Mouse (Mus musculus) liver, adult 2 months (tissue): ENCODE results near the gene Dync2li1. TPM values are rescaled to one million over a fixed set of nuclear protein-coding genes. Genes with fewer than 3 reads are reported as not detected.

Experiments
- DNase-seq: peaks from one replicate; pipeline ENCODE4 v3.0.0-alpha.2; 2011; ENCODE audit warnings: low read depth, low spot score; ENCODE audit errors: extremely low read depth
- H3K27ac ChIP-seq: fragments of 200-500 bp; replicated peaks from 2 replicates; pipeline ENCODE4 v1.5.1; 2012; ENCODE audit warnings: low read depth, mild to moderate bottlenecking, control low read depth, inconsistent platforms, low read length; ENCODE audit not compliant: insufficient read depth
- H3K27me3 ChIP-seq: fragments of 200-500 bp; 2 replicates; pipeline ENCODE4 v1.6.1; 2012; ENCODE audit warnings: mild to moderate bottlenecking, moderate library complexity, low read length, inconsistent platforms; ENCODE audit not compliant: control insufficient read depth, insufficient read depth
- H3K36me3 ChIP-seq: fragments of 200-500 bp; 2 replicates; pipeline ENCODE4 v1.6.1; 2012; ENCODE audit warnings: low read length, inconsistent platforms; ENCODE audit not compliant: control insufficient read depth, insufficient read depth
- H3K4me1 ChIP-seq: fragments of 200-500 bp; 2 replicates; pipeline ENCODE4 v1.6.1; 2011; ENCODE audit warnings: low read length; ENCODE audit not compliant: control insufficient read depth, insufficient read depth
- H3K4me3 ChIP-seq: fragments of 200-500 bp; 2 replicates; pipeline ENCODE4 v1.5.1; 2011; ENCODE audit warnings: low read depth, mild to moderate bottlenecking, control low read depth, low read length, moderate library complexity; ENCODE audit not compliant: insufficient read depth
- H3K79me2 ChIP-seq: fragments of 200-500 bp; 2 replicates; pipeline ENCODE4 v1.6.1; 2012; ENCODE audit warnings: inconsistent platforms, mild to moderate bottlenecking, low read length, moderate library complexity; ENCODE audit not compliant: control insufficient read depth, insufficient read depth
- H3K9ac ChIP-seq: fragments of 200-500 bp; 2 replicates; pipeline ENCODE4 v1.6.1; 2012; ENCODE audit warnings: low read depth, mild to moderate bottlenecking, control low read depth, inconsistent platforms, low read length
- CTCF ChIP-seq: fragments of 200-500 bp; IDR thresholded peaks from 2 replicates; pipeline ENCODE4 v1.5.1; 2011; ENCODE audit warnings: low read depth, low read length, control low read depth
- POLR2A ChIP-seq: fragments of 200-500 bp; IDR thresholded peaks from 2 replicates; pipeline ENCODE4 v1.6.1; 2011; ENCODE audit warnings: low read length, control low read depth; ENCODE audit not compliant: insufficient read depth; ENCODE audit errors: extremely low read depth
- WGBS: fragments of 180-500 bp; shearing (Covaris S2); methylation state at CpG from one replicate; pipeline ENCODE4 v1.1.7; 2018; 5-methylcytosine and 5-hydroxymethylcytosine counted together
- polyA plus RNA-seq: library from polyadenylated mRNA; depleted of rRNA; stranded (reverse); fragments of >200 nt; gene quantifications from 2 replicates; pipeline ENCODE4 v1.2.3, GENCODE M21; 2012; rRNA removed
- total RNA-seq: library from RNA; depleted of rRNA; stranded (reverse); fragments of >200 nt; gene quantifications from 2 replicates; pipeline ENCODE4 v1.2.3, GENCODE M21; 2014; rRNA removed

Dync2li1 gene
- total RNA-seq: 0.74 and 1.3 TPM in 2 replicates
- 0.10 TPM in 2 replicates for polyA plus RNA-seq

GRCm38 (mm10) chr17:84626276-84626856, at the start of gene Dync2li1:
Gene Dync2li1, plus strand, starts transcription at chr17:84626496.
- no peak within 1 kb of the TSS for H3K27ac ChIP-seq
- WGBS: 5% methylated on average over 25 of the region's 25 CpGs
- H3K9ac ChIP-seq: peak within 1 kb of the TSS; percentile 78
- DNase-seq: peak; percentile 75
- H3K27me3 ChIP-seq: no peaks in the 10 kb centered on the region
- no peaks in the 10 kb centered on the region for H3K4me1 ChIP-seq
- H3K79me2 ChIP-seq: no peaks in the 10 kb centered on the region
- TF ChIP-seq CTCF (no peak), POLR2A (no peak)
- no peaks in the 10 kb centered on the region for H3K36me3 ChIP-seq
- peak within 1 kb of the TSS; percentile 85 for H3K4me3 ChIP-seq

GRCm38 (mm10) chr17:84576621-84577293, 49.5 kb upstream of the Dync2li1 start:
- H3K9ac ChIP-seq: no peak overlapping the region
- no peaks in the 10 kb centered on the region for H3K79me2 ChIP-seq
- H3K27me3 ChIP-seq: 0 out of 2 replicates have a peak, but pooled peaks cover 4% of the 10 kb centered on the region
- H3K4me3 ChIP-seq: no peak overlapping the region
- no peaks in the 10 kb centered on the region for H3K4me1 ChIP-seq
- no peak for DNase-seq
- TF ChIP-seq POLR2A (no peak), CTCF (no peak)
- WGBS: 64% methylated on average over 16 of the region's 16 CpGs
- no peak overlapping the region for H3K27ac ChIP-seq
- no peaks in the 10 kb centered on the region for H3K36me3 ChIP-seq

GRCm38 (mm10) chr17:84579249-84579648, 47.0 kb upstream of the Dync2li1 start:
- no peak for DNase-seq
- Histone ChIP-seq H3K27me3 (0 out of 2 replicates have a peak, but pooled peaks cover 4% of the 10 kb centered on the region), H3K4me3 (no peak overlapping the region), H3K27ac (no peak overlapping the region), H3K9ac (no peak overlapping the region), H3K4me1 (no peaks in the 10 kb centered on the region), H3K36me3 (no peaks in the 10 kb centered on the region), H3K79me2 (no peaks in the 10 kb centered on the region)
- WGBS: 73% methylated on average over 8 of the region's 8 CpGs
- TF ChIP-seq CTCF (no peak), POLR2A (no peak)

GRCm38 (mm10) chr17:84579817-84580216, 46.5 kb upstream of the Dync2li1 start:
- no peaks in the 10 kb centered on the region for H3K36me3 ChIP-seq
- H3K9ac ChIP-seq: no peak overlapping the region
- TF ChIP-seq CTCF (no peak), POLR2A (no peak)
- 0 out of 2 replicates have a peak, but pooled peaks cover 4% of the 10 kb centered on the region for H3K27me3 ChIP-seq
- no peaks in the 10 kb centered on the region for H3K79me2 ChIP-seq
- DNase-seq: no peak
- no peaks in the 10 kb centered on the region for H3K4me1 ChIP-seq
- H3K27ac ChIP-seq: no peak overlapping the region
- H3K4me3 ChIP-seq: no peak overlapping the region
- WGBS: 84% methylated on average over 10 of the region's 10 CpGs

- no peak for TF ChIP-seq POLR2A
- no peak for TF ChIP-seq CTCF
- no peaks in the 10 kb centered on the region for H3K4me1 ChIP-seq
- H3K27ac ChIP-seq: no peak overlapping the region
- H3K27me3 ChIP-seq: 0 out of 2 replicates have a peak, but pooled peaks cover 4% of the 10 kb centered on the region
- H3K4me3 ChIP-seq: no peak overlapping the region
- no peak for DNase-seq
- H3K36me3 ChIP-seq: no peaks in the 10 kb centered on the region
- H3K9ac ChIP-seq: no peak overlapping the region
- no peaks in the 10 kb centered on the region for H3K79me2 ChIP-seq
- WGBS: 75% methylated on average over 8 of the region's 8 CpGs
Observed at GRCm38 (mm10) chr17:84580821-84581220, 45.5 kb upstream of the Dync2li1 start.
